Mouse (Mus musculus) CH12.LX (cell line): ENCODE measurements around the gene Fam217a. TPM values are rescaled to one million over a fixed set of nuclear protein-coding genes. Genes with fewer than 3 reads are reported as not detected.

Experiments used
- DNase-seq: peaks from one replicate; pipeline ENCODE4 v3.0.0-alpha.2; 2013; ENCODE audit errors: extremely low read depth
- H3K27ac ChIP-seq: 2 replicates; pipeline ENCODE4 v1.5.1; 2012; ENCODE audit warnings: low read depth, mild to moderate bottlenecking, control low read depth, moderate library complexity; ENCODE audit not compliant: insufficient read depth
- H3K27me3 ChIP-seq: replicated peaks from 2 replicates; pipeline ENCODE3; 2012; ENCODE audit warnings: inconsistent platforms
- H3K36me3 ChIP-seq, 2 experiments: replicated peaks in 1 of 2; 2 replicates each; pipeline versions ENCODE3 to v1.6.1; 2012; ENCODE audit warnings: inconsistent platforms in 1 of 2, low read length in 1 of 2, mild to moderate bottlenecking in 1 of 2, mixed read lengths in 1 of 2, moderate library complexity in 1 of 2; ENCODE audit not compliant: control insufficient read depth in 1 of 2, insufficient read depth in 1 of 2
- H3K4me1 ChIP-seq, 2 experiments: 2 replicates each; pipeline ENCODE4 v1.6.1; 2012; ENCODE audit warnings: inconsistent platforms in 1 of 2, moderate library complexity in 1 of 2; ENCODE audit not compliant: insufficient read depth in 2 of 2, control insufficient read depth in 1 of 2
- H3K4me2 ChIP-seq: 2 replicates; pipeline ENCODE4 v1.6.1; 2012; ENCODE audit warnings: low read depth, mild to moderate bottlenecking, control low read depth; ENCODE audit not compliant: poor library complexity, insufficient read depth, severe bottlenecking
- H3K4me3 ChIP-seq, 3 experiments: fragments of 150-350 bp in 1 of 3; sonication (generic) in 1 of 3; replicated peaks in 1 of 3; 2 replicates each; pipeline versions ENCODE3 to v1.5.1; 2011 to 2012; ENCODE audit warnings: low read depth in 2 of 3, low read length in 2 of 3, mild to moderate bottlenecking in 2 of 3, moderate library complexity in 2 of 3, control low read depth in 1 of 3, improper control_type of control experiment in 1 of 3, inconsistent platforms in 1 of 3, mixed read lengths in 1 of 3; ENCODE audit not compliant: poor library complexity in 1 of 3
- H3K79me2 ChIP-seq: replicated peaks from 2 replicates; pipeline ENCODE4 v1.6.1; 2012; ENCODE audit warnings: mild to moderate bottlenecking, moderate library complexity; ENCODE audit not compliant: control insufficient read depth, poor library complexity, insufficient read depth, severe bottlenecking; ENCODE audit errors: extremely low read depth
- H3K9ac ChIP-seq: 2 replicates; pipeline ENCODE4 v1.6.1; 2012; ENCODE audit warnings: low read depth, mild to moderate bottlenecking, control low read depth, moderate library complexity; ENCODE audit not compliant: insufficient read depth
- H3K9me3 ChIP-seq: replicated peaks from 2 replicates; pipeline ENCODE3; 2012; ENCODE audit warnings: low read length, inconsistent platforms, mixed read lengths
- CHD2 ChIP-seq: IDR thresholded peaks from 2 replicates; pipeline ENCODE4 v1.6.1; 2011; ENCODE audit warnings: low read length, improper control_type of control experiment
- CTCF ChIP-seq, 2 experiments: IDR thresholded peaks in 1 of 2; conservative IDR thresholded peaks in 1 of 2; 2 replicates each; pipeline ENCODE4 v1.5.1; 2011 to 2012; ENCODE audit warnings: low read depth in 2 of 2, low read length in 2 of 2, improper control_type of control experiment in 1 of 2, inconsistent platforms in 1 of 2, mild to moderate bottlenecking in 1 of 2, moderate library complexity in 1 of 2
- E2F4 ChIP-seq: IDR thresholded peaks from 2 replicates; pipeline ENCODE4 v1.6.1; 2011; ENCODE audit warnings: low read depth, low read length, improper control_type of control experiment; ENCODE audit not compliant: insufficient replicate concordance
- JUN ChIP-seq: IDR thresholded peaks from 2 replicates; pipeline ENCODE4 v1.6.1; 2011; ENCODE audit warnings: low read depth, mild to moderate bottlenecking, low read length, improper control_type of control experiment, moderate library complexity; ENCODE audit not compliant: insufficient read depth
- JUND ChIP-seq: conservative IDR thresholded peaks from 2 replicates; pipeline ENCODE4 v1.6.1; 2011; ENCODE audit warnings: low read depth, low read length, improper control_type of control experiment
- MAX ChIP-seq: IDR thresholded peaks from 2 replicates; pipeline ENCODE4 v1.6.1; 2011; ENCODE audit warnings: low read length, improper control_type of control experiment
- MXI1 ChIP-seq: IDR thresholded peaks from 2 replicates; pipeline ENCODE4 v1.6.1; 2011; ENCODE audit warnings: mild to moderate bottlenecking, low read depth, low read length, improper control_type of control experiment
- NRF1 ChIP-seq: IDR thresholded peaks from 2 replicates; pipeline ENCODE4 v1.6.1; 2014; ENCODE audit warnings: low read depth, mild to moderate bottlenecking, inconsistent platforms, low read length, improper control_type of control experiment, moderate library complexity
- PAX5 ChIP-seq: IDR thresholded peaks from 2 replicates; pipeline ENCODE4 v1.6.1; 2012; ENCODE audit warnings: low read length, inconsistent platforms, mixed read lengths
- SIN3A ChIP-seq: IDR thresholded peaks from 2 replicates; pipeline ENCODE4 v1.6.1; 2012; ENCODE audit warnings: low read length, improper control_type of control experiment, inconsistent platforms
- TBP ChIP-seq: conservative IDR thresholded peaks from 2 replicates; pipeline ENCODE4 v1.6.1; 2011; ENCODE audit warnings: low read depth, low read length, improper control_type of control experiment
- TCF12 ChIP-seq: IDR thresholded peaks from 2 replicates; pipeline ENCODE4 v1.6.1; 2014; ENCODE audit warnings: low read depth, mild to moderate bottlenecking, inconsistent platforms, low read length, improper control_type of control experiment
- UBTF ChIP-seq: IDR thresholded peaks from 2 replicates; pipeline ENCODE4 v1.6.1; 2012; ENCODE audit warnings: low read depth, mild to moderate bottlenecking, inconsistent platforms, low read length, improper control_type of control experiment, moderate library complexity
- USF1 ChIP-seq: IDR thresholded peaks from 2 replicates; pipeline ENCODE4 v1.6.1; 2014; ENCODE audit warnings: low read depth, mild to moderate bottlenecking, inconsistent platforms, low read length, improper control_type of control experiment
- ZMIZ1 ChIP-seq: IDR thresholded peaks from 2 replicates; pipeline ENCODE4 v1.6.1; 2012; ENCODE audit warnings: low read depth, mild to moderate bottlenecking, inconsistent platforms, low read length, improper control_type of control experiment
- ZNF384 ChIP-seq: IDR thresholded peaks from 2 replicates; pipeline ENCODE4 v1.6.1; 2012; ENCODE audit warnings: low read depth, low read length, improper control_type of control experiment, inconsistent platforms
- dilution Hi-C: fragments of 300-500 bp; cut with MboI; formaldehyde crosslinking; loops from 2 replicates; pipeline ENCODE4 v1.14.3; 2020; ENCODE audit warnings: low sequenced_read_pairs; ENCODE audit not compliant: extremely low pct_unique_long_range_greater_than_20kb, extremely low pct_ligation_motif_present
- in situ Hi-C: fragments of 300-500 bp; cut with MboI; formaldehyde crosslinking; loops from 3 replicates; pipeline ENCODE4 v1.14.3; 2019; ENCODE audit warnings: low sequenced_read_pairs, low pct_ligation_motif_present, low pct_unique_long_range_greater_than_20kb, mixed read lengths
- polyA plus RNA-seq: library from polyadenylated mRNA; unstranded; fragments of >175 nt; gene quantifications from 2 replicates; pipeline ENCODE4 v1.2.1, GENCODE M21; 2012; ENCODE audit warnings: low read depth; ENCODE audit not compliant: insufficient read length
- total RNA-seq, 2 experiments: library from RNA; depleted of rRNA; stranded (reverse); fragments of 300-350 nt in 1 of 2; fragments of >200 nt in 1 of 2; gene quantifications; 2 replicates each; pipeline ENCODE4 v1.2.3; 2012 to 2014

Fam217a gene
- total and polyA plus RNA-seq, 3 experiments: not detected

DNA sequence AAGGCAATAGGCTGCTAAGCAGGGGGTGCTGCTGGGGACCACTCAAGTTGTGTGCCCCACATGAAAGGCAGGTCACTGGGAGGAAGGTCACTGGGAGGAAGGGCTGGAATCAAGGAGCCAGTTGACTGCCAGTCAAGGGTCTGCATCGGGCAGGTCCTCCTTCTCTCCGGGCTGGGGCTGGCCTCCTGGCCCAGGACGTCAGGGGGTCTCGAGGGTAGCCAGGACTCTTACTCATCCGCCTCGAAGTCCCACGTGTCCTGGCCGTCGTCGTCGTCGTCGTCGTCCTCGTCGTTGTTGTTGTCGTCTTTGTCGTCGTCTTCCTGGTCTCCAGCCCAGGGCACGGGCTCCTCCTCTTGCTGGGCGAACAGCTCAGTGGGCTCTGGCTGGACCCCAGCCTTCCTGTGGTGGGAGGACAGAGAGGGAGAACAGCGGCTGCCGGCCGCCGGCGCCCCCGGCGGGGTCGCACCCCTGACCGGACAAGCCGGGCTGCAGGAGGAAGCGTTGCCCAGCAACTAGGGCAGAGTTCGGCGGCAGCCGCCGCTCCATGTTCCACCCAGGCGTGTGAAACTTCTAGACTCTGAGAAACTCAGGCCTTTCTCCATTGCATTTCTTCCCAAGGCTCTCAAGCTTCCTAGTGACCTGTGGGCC is 7.5 kb downstream of the Fam217a start:
- Histone ChIP-seq H3K9me3 (no peaks in the 10 kb centered on the region), H3K4me1 (no peaks in the 10 kb centered on the region)
- dilution Hi-C loops: no loop called here
- TF ChIP-seq CTCF (conservative IDR thresholded peaks at IDR 0.05 in 1 of 2, IDR thresholded peaks at IDR 0.05 in 1 of 2; ENCODE audit: low read depth in 2 of 2, low read length in 2 of 2): no peak
- TF ChIP-seq, all 38 proteins: peak for 0
- Histone ChIP-seq H3K27ac (no peak overlapping the region), H3K36me3 (no peaks in the 10 kb centered on the region), H3K4me2 (no peak overlapping the region), H3K27me3 (no peaks in the 10 kb centered on the region), H3K9ac (no peak overlapping the region), H3K79me2 (no peaks in the 10 kb centered on the region), H3K4me3 (no peak overlapping the region)
- in situ Hi-C loops: no loop called here
- no peak for DNase-seq

- H3K4me2 ChIP-seq: no peak overlapping the region
- dilution Hi-C loops: no loop called here
These were observed 9.5 kb downstream of the Fam217a start for GRCm38 (mm10) chr13:34914614-34915013.

DNA sequence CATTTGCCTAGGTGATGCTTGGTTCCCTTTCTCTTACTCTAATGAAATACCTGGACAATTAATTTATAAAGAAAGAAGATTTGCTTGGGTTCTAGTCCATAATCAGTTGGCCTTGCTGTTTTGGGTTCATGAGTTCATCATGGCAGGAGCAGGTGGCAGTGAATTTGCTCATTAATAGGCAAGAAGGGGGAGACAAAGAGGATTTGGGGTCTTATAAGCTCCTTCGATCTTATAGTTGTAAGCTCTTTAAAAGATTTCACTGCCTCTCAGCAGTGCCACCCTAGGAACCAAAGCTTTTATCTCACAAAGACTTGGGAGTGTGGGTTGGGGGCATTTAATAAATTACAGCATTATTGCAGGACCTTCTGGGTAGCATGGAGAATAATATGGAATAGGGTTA is 31.2 kb downstream of the Fam217a start:
- H3K79me2 ChIP-seq: no peaks in the 10 kb centered on the region; the same call in none of the 2 replicates
- H3K27me3 ChIP-seq: no peaks in the 10 kb centered on the region
- H3K4me1 ChIP-seq: no peaks in the 10 kb centered on the region
- no peaks in the 10 kb centered on the region for H3K9me3 ChIP-seq
- H3K27ac ChIP-seq: no peak overlapping the region
- in situ Hi-C loops (no loop called here), dilution Hi-C loops (no loop called here)
- DNase-seq: no peak
- H3K9ac ChIP-seq: no peak overlapping the region
- no peak for TF ChIP-seq E2F4
- H3K4me3 ChIP-seq: no peak overlapping the region
- peaks cover 55 to 97% of the 10 kb centered on the region in 2 experiments for H3K36me3 ChIP-seq
- H3K4me2 ChIP-seq: no peak overlapping the region

More at GRCm38 (mm10) chr13:34914614-34915013, 9.5 kb downstream of the Fam217a start:
- no peaks in the 10 kb centered on the region for H3K9me3 ChIP-seq
- TF ChIP-seq USF1 (no peak), JUND (no peak), SIN3A (no peak), PAX5 (no peak), ZMIZ1 (no peak), TBP (no peak), UBTF (no peak), CHD2 (no peak), ZNF384 (no peak), JUN (no peak), NRF1 (no peak), CTCF (conservative IDR thresholded peaks at IDR 0.05 in 1 of 2, IDR thresholded peaks at IDR 0.05 in 1 of 2; ENCODE audit: low read depth in 2 of 2, low read length in 2 of 2) (no peak), TCF12 (no peak), MXI1 (no peak), MAX (no peak)
- H3K79me2 ChIP-seq: no peaks in the 10 kb centered on the region
- H3K4me1 ChIP-seq: no peaks in the 10 kb centered on the region
- no peaks in the 10 kb centered on the region for H3K36me3 ChIP-seq
- H3K9ac ChIP-seq: no peak overlapping the region
- in situ Hi-C loops: no loop called here
- DNase-seq: no peak
- no peak overlapping the region for H3K27ac ChIP-seq
- H3K27me3 ChIP-seq: no peaks in the 10 kb centered on the region
- no peak overlapping the region for H3K4me3 ChIP-seq
